14 mouse cellular contexts compared by ENCODE assay signal in the genomic region with DNA sequence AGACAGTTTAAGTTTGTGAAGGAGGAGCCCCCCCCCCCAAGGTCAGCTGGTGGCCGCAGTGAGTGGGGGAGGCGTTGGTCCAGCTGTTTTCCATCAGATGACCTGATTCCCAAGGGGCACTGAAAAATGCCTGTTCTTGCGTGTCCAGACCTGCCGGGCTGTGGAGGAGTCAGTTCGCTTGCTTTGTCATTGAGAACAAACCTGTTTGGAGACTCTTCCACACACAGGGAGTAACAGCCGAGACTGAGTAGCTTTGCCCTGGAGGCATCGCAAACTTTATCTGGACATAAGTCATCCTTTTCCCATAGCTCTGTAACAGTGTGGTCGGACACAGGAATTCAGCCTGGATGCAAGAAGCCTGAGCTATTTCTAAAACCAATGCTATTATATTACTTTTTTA. TPM values are rescaled to one million over a fixed set of nuclear protein-coding genes. Genes with fewer than 3 reads are reported as not detected.
DNase-seq lines count a peak whose midpoint lies in the region; ATAC-seq lines count a peak whose summit lies in the region.
"Had no signal": no experiment of that assay in that cellular context is flagged by ENCODE, and none has a peak within 500 bp of the region (broad histone marks: within the 10 kb centered on the region; RNA-seq: fewer than 3 reads in every experiment).

No protein-coding gene starts in this region.

- no peak overlapping the region for H3K4me3 ChIP-seq in embryonic facial prominence, embryonic 14.5 days (ENCODE audit: low read depth, low read length)
- H3K4me3 ChIP-seq in stomach, embryonic 14.5 days (ENCODE audit: low read depth, low read length), result no peak overlapping the region
- no peak overlapping the region for H3K4me3 ChIP-seq in hindbrain, embryonic 11.5 days (ENCODE audit: low read depth, low read length)
- H3K4me3 ChIP-seq: gastrocnemius, adult 2 months; heart, embryonic 13.5 days had no signal

- WGBS in embryonic facial prominence, embryonic 14.5 days, result 10% methylated on average over 8 of the region's 8 CpGs
- 24% methylated on average over 8 of the region's 8 CpGs for WGBS in stomach, embryonic 14.5 days
- 60% methylated on average over 8 of the region's 8 CpGs for whole genome bisulfite sequencing in hindbrain, embryonic 11.5 days

- peak; percentile 68 to 77 for DNase-seq in kidney, postnatal 4 days
- no peak for DNase-seq in kidney, adult 9 months
- peak; percentile 72 for DNase-seq in NIH3T3 (ENCODE audit: low read depth)
- DNase-seq in embryonic facial prominence, embryonic 14.5 days (ENCODE audit: low spot score), result peak; percentile 67
- no peak for DNase-seq in hindbrain, embryonic 11.5 days (ENCODE audit: low spot score)
- DNase-seq: gastrocnemius, adult 2 months; liver; spleen, adult 18-20 months; thymus, adult 2 months had no signal

- peak overlapping the region; percentile 50 for H3K27ac ChIP-seq in embryonic facial prominence, embryonic 14.5 days (replicated peaks; ENCODE audit: low read depth, low read length)
- peak overlapping the region; percentile 52; the same call in 1 of the 2 replicates for H3K27ac ChIP-seq in stomach, embryonic 14.5 days (ENCODE audit: low read length)
- H3K27ac ChIP-seq in hindbrain, embryonic 11.5 days (ENCODE audit: low read depth, low read length), result no peak overlapping the region
- H3K27ac ChIP-seq: gastrocnemius, adult 2 months; heart, embryonic 13.5 days had no signal

- H3K36me3 ChIP-seq in embryonic facial prominence, embryonic 14.5 days (ENCODE audit: control insufficient read depth, insufficient read depth, low read length), result no peaks in the 10 kb centered on the region
- no peaks in the 10 kb centered on the region for H3K36me3 ChIP-seq in stomach, embryonic 14.5 days (ENCODE audit: control insufficient read depth, insufficient read depth, low read length)
- H3K36me3 ChIP-seq in hindbrain, embryonic 11.5 days (ENCODE audit: control insufficient read depth, insufficient read depth, low read length), result no peaks in the 10 kb centered on the region
- H3K36me3 ChIP-seq: heart, embryonic 13.5 days had no signal

- H3K4me1 ChIP-seq in embryonic facial prominence, embryonic 14.5 days (ENCODE audit: control insufficient read depth, insufficient read depth, low read length), result peaks cover 9% of the 10 kb centered on the region
- H3K4me1 ChIP-seq in stomach, embryonic 14.5 days (ENCODE audit: control insufficient read depth, insufficient read depth, low read length), result peaks cover 9% of the 10 kb centered on the region; the same call in 1 of the 2 replicates
- H3K4me1 ChIP-seq in hindbrain, embryonic 11.5 days (replicated peaks; ENCODE audit: control insufficient read depth, insufficient read depth, low read length), result 0 out of 2 replicates have a peak, but pooled peaks cover 2% of the 10 kb centered on the region

- no peaks in the 10 kb centered on the region for H3K9me3 ChIP-seq in embryonic facial prominence, embryonic 14.5 days (ENCODE audit: control insufficient read depth, low read length)
- H3K9me3 ChIP-seq in stomach, embryonic 14.5 days (ENCODE audit: control insufficient read depth, low read depth, low read length), result no peaks in the 10 kb centered on the region
- H3K9me3 ChIP-seq in hindbrain, embryonic 11.5 days (ENCODE audit: control insufficient read depth, low read length), result no peaks in the 10 kb centered on the region
- H3K9me3 ChIP-seq: heart, embryonic 13.5 days had no signal

- no peak overlapping the region for H3K9ac ChIP-seq in embryonic facial prominence, embryonic 14.5 days (ENCODE audit: low read depth, low read length)
- no peak overlapping the region for H3K9ac ChIP-seq in stomach, embryonic 14.5 days (replicated peaks; ENCODE audit: low read depth, low read length)
- H3K9ac ChIP-seq in hindbrain, embryonic 11.5 days (ENCODE audit: low read depth, low read length), result no peak overlapping the region
- H3K9ac ChIP-seq: heart, embryonic 13.5 days had no signal

- no peaks in the 10 kb centered on the region for H3K27me3 ChIP-seq in embryonic facial prominence, embryonic 14.5 days (replicated peaks; ENCODE audit: control insufficient read depth, insufficient read depth, low read length)
- H3K27me3 ChIP-seq in stomach, embryonic 14.5 days (ENCODE audit: control insufficient read depth, insufficient read depth, low read length), result no peaks in the 10 kb centered on the region
- H3K27me3 ChIP-seq in hindbrain, embryonic 11.5 days (ENCODE audit: control insufficient read depth, insufficient read depth, low read length), result no peaks in the 10 kb centered on the region

- H3K4me2 ChIP-seq in embryonic facial prominence, embryonic 14.5 days (ENCODE audit: low read depth, low read length), result peak overlapping the region; percentile 25; the same call in 1 of the 2 replicates
- H3K4me2 ChIP-seq in stomach, embryonic 14.5 days (replicated peaks; ENCODE audit: low read depth, low read length), result no peak overlapping the region
- no peak overlapping the region for H3K4me2 ChIP-seq in hindbrain, embryonic 11.5 days (replicated peaks; ENCODE audit: low read depth, low read length)
- H3K4me2 ChIP-seq: heart, embryonic 13.5 days had no signal

- ATAC-seq in embryonic facial prominence, embryonic 14.5 days (ENCODE audit: low read depth), result no peak
- ATAC-seq in stomach, embryonic 14.5 days (ENCODE audit: insufficient number of reproducible peaks, insufficient read depth, low FRiP score, low read depth), result no peak
- no peak for ATAC-seq in hindbrain, embryonic 11.5 days (ENCODE audit: low FRiP score)
- ATAC-seq in activated CD4-positive, CD25-positive, alpha-beta regulatory T cell, adult 4 months, result no peak
- no peak for ATAC-seq in frontal cortex, adult (ENCODE audit: low TSS enrichment)
- ATAC-seq: lung, postnatal 0 days had no signal

RNA-seq across cellular contexts. Expression of a gene that starts 4.5 kb away (rescaled TPM):
- polyA plus RNA-seq in embryonic facial prominence, embryonic 14.5 days (2014; fragmentation: Nextera tagmentation; extraction: Ambion mirVana), result 2.9 and 3.6 TPM in 2 replicates
- polyA plus RNA-seq in stomach, embryonic 14.5 days (2014; fragmentation: Nextera tagmentation; extraction: Ambion mirVana), result 0.82 and 1.1 TPM in 2 replicates
- 0.25 and 0.40 TPM in 2 replicates for polyA plus RNA-seq in hindbrain, embryonic 11.5 days (2014; fragmentation: Nextera tagmentation; extraction: Ambion mirVana)
- polyA plus RNA-seq in activated CD4-positive, CD25-positive, alpha-beta regulatory T cell, adult 4 months (2017; shearing (Covaris generic)), result under 1 TPM in 1 of 2 experiments, not detected in 1; 0.13 TPM

RNA-seq across cellular contexts. Expression of a gene that starts 21.7 kb away (rescaled TPM):
- 45.1 and 48.9 TPM in 2 replicates for polyA plus RNA-seq in embryonic facial prominence, embryonic 14.5 days (2014; fragmentation: Nextera tagmentation; extraction: Ambion mirVana)
- 52.6 and 59.4 TPM in 2 replicates for polyA plus RNA-seq in stomach, embryonic 14.5 days (2014; fragmentation: Nextera tagmentation; extraction: Ambion mirVana)
- 25.2 and 28.2 TPM in 2 replicates for polyA plus RNA-seq in hindbrain, embryonic 11.5 days (2014; fragmentation: Nextera tagmentation; extraction: Ambion mirVana)
- polyA plus RNA-seq in activated CD4-positive, CD25-positive, alpha-beta regulatory T cell, adult 4 months (2017; shearing (Covaris generic)), result 10 to 100 TPM; 30.8 to 41.5 TPM

RNA-seq across cellular contexts. Expression of a gene that starts 29.1 kb away (rescaled TPM):
- 6.4 and 8.1 TPM in 2 replicates for polyA plus RNA-seq in embryonic facial prominence, embryonic 14.5 days (2014; fragmentation: Nextera tagmentation; extraction: Ambion mirVana)
- 0.88 and 1.00 TPM in 2 replicates for polyA plus RNA-seq in stomach, embryonic 14.5 days (2014; fragmentation: Nextera tagmentation; extraction: Ambion mirVana)
- 0.53 and 1.3 TPM in 2 replicates for polyA plus RNA-seq in hindbrain, embryonic 11.5 days (2014; fragmentation: Nextera tagmentation; extraction: Ambion mirVana)
- polyA plus RNA-seq in activated CD4-positive, CD25-positive, alpha-beta regulatory T cell, adult 4 months (2017; shearing (Covaris generic)), result under 1 TPM in 1 of 2 experiments, not detected in 1; 0.12 TPM

RNA-seq across cellular contexts. Expression of a gene that starts 33.9 kb away (rescaled TPM):
- polyA plus RNA-seq in embryonic facial prominence, embryonic 14.5 days (2014; fragmentation: Nextera tagmentation; extraction: Ambion mirVana), result 9.5 and 11.8 TPM in 2 replicates
- 8.7 and 9.3 TPM in 2 replicates for polyA plus RNA-seq in stomach, embryonic 14.5 days (2014; fragmentation: Nextera tagmentation; extraction: Ambion mirVana)
- polyA plus RNA-seq in hindbrain, embryonic 11.5 days (2014; fragmentation: Nextera tagmentation; extraction: Ambion mirVana), result 12.8 and 14.4 TPM in 2 replicates
- polyA plus RNA-seq in activated CD4-positive, CD25-positive, alpha-beta regulatory T cell, adult 4 months (2017; shearing (Covaris generic)), result 1 to 10 TPM; 1.1 to 1.4 TPM

RNA-seq across cellular contexts. Expression of a gene that starts 39.2 kb away (rescaled TPM):
- 0.33 and 0.47 TPM in 2 replicates for polyA plus RNA-seq in embryonic facial prominence, embryonic 14.5 days (2014; fragmentation: Nextera tagmentation; extraction: Ambion mirVana)
- polyA plus RNA-seq in stomach, embryonic 14.5 days (2014; fragmentation: Nextera tagmentation; extraction: Ambion mirVana), result 0.07 TPM in 1 of 2 replicates, not detected in the other
- 0.04 and 0.22 TPM in 2 replicates for polyA plus RNA-seq in hindbrain, embryonic 11.5 days (2014; fragmentation: Nextera tagmentation; extraction: Ambion mirVana)
- polyA plus RNA-seq in activated CD4-positive, CD25-positive, alpha-beta regulatory T cell, adult 4 months (2017; shearing (Covaris generic)), result under 1 TPM in 1 of 2 experiments, not detected in 1; 0.09 TPM
- polyA plus RNA-seq: lung, postnatal 0 days had no signal

Comparison
In these comparisons a context has a peak if more than half of its experiments do, and no peak if none do; other contexts are left out.
1. DNase-seq: peak in kidney, postnatal 4 days (2 of 2), NIH3T3 (single experiment) and embryonic facial prominence, embryonic 14.5 days (single experiment); none in kidney, adult 9 months (single experiment) and hindbrain, embryonic 11.5 days (single experiment).